Mouse (Mus musculus) lung, postnatal 36 days (tissue): ENCODE results near the gene Atg4a-ps.

Source experiments
- DNase-seq: peaks from one replicate; pipeline ENCODE4 v3.0.0; 2022; ENCODE audit warnings: mixed read lengths

The Atg4a-ps gene

GRCm38 (mm10) chr3:103625169-103625568, 20.7 kb downstream of the Atg4a-ps start:
- DNase-seq = no peak

- DNase-seq = peak; percentile 30
Observed at GRCm38 (mm10) chr3:103624591-103625051, 21.2 kb downstream of the Atg4a-ps start.

GRCm38 (mm10) chr3:103623893-103624470, 21.9 kb downstream of the Atg4a-ps start:
- no peak for DNase-seq

GRCm38 (mm10) chr3:103620101-103620500, 25.8 kb downstream of the Atg4a-ps start:
- peak; percentile 11 for DNase-seq

GRCm38 (mm10) chr3:103616981-103617380, 28.9 kb downstream of the Atg4a-ps start:
- no peak for DNase-seq

- DNase-seq = no peak
Observed at GRCm38 (mm10) chr3:103615621-103616020, 30.2 kb downstream of the Atg4a-ps start.

- DNase-seq = no peak
Observed at GRCm38 (mm10) chr3:103612636-103613355, 33.1 kb downstream of the Atg4a-ps start.

- DNase-seq = no peak
Observed at GRCm38 (mm10) chr3:103610231-103610630, 35.6 kb downstream of the Atg4a-ps start.

- no peak for DNase-seq
Observed at GRCm38 (mm10) chr3:103606660-103607595, 38.9 kb downstream of the Atg4a-ps start.

GRCm38 (mm10) chr3:103606045-103606597, 39.7 kb downstream of the Atg4a-ps start:
- peak; percentile 26 for DNase-seq

GRCm38 (mm10) chr3:103601561-103601960, 44.3 kb downstream of the Atg4a-ps start:
- peak; percentile 13 for DNase-seq

- no peak for DNase-seq
Observed at GRCm38 (mm10) chr3:103601011-103601410, 44.9 kb downstream of the Atg4a-ps start.

GRCm38 (mm10) chr3:103597586-103597985, 48.3 kb downstream of the Atg4a-ps start:
- peak; percentile 10 for DNase-seq

- peak; percentile 46 for DNase-seq
Observed at GRCm38 (mm10) chr3:103595271-103595810, 50.5 kb downstream of the Atg4a-ps start.
